Mouse (Mus musculus) forebrain, embryonic 16.5 days (tissue): ENCODE results near the gene Ndufc2. TPM values are rescaled to one million over a fixed set of nuclear protein-coding genes. Genes with fewer than 3 reads are reported as not detected.
A peak's percentile ranks its signal among the peaks of the same experiment; 100 is the strongest.

Experiments
- ATAC-seq: fragments of 200-750 bp; cut with Nextera tagmentation; 2 replicates; pipeline ENCODE4 v1.8.0; 2017; ENCODE audit warnings: mild to moderate bottlenecking, moderate library complexity
- H3K27ac ChIP-seq: fragments of 300-500 bp; sonication (generic); 2 replicates; pipeline ENCODE4 v1.5.1; 2014; ENCODE audit warnings: low read length, control low read depth
- H3K27me3 ChIP-seq: fragments of 300-500 bp; sonication (generic); replicated peaks from 2 replicates; pipeline ENCODE4 v1.6.1; 2014; ENCODE audit warnings: low read length; ENCODE audit not compliant: control insufficient read depth, insufficient read depth
- H3K36me3 ChIP-seq: fragments of 300-500 bp; sonication (generic); 2 replicates; pipeline ENCODE4 v1.6.1; 2014; ENCODE audit not compliant: control insufficient read depth, insufficient read depth
- H3K4me1 ChIP-seq: fragments of 300-500 bp; sonication (generic); replicated peaks from 2 replicates; pipeline ENCODE4 v1.6.1; 2014; ENCODE audit warnings: low read length; ENCODE audit not compliant: control insufficient read depth, insufficient read depth
- H3K4me2 ChIP-seq: fragments of 300-500 bp; sonication (generic); 2 replicates; pipeline ENCODE4 v1.6.1; 2014; ENCODE audit warnings: mild to moderate bottlenecking, low read length, control low read depth
- H3K4me3 ChIP-seq: fragments of 300-500 bp; sonication (generic); replicated peaks from 2 replicates; pipeline ENCODE4 v1.5.1; 2014; ENCODE audit warnings: mild to moderate bottlenecking, low read length, control low read depth
- H3K9ac ChIP-seq: fragments of 300-500 bp; sonication (generic); replicated peaks from 2 replicates; pipeline ENCODE4 v1.6.1; 2014; ENCODE audit warnings: low read depth, low read length, control low read depth
- H3K9me3 ChIP-seq: fragments of 300-500 bp; sonication (generic); 2 replicates; pipeline ENCODE4 v1.6.1; 2016; ENCODE audit warnings: low read length; ENCODE audit not compliant: control insufficient read depth
- WGBS: fragments of 180-500 bp; shearing (Covaris S2); extraction: QIAGEN DNeasy Blood & Tissue Kit; methylation state at CpG from one replicate; pipeline ENCODE4 v1.1.7; 2014; 5-methylcytosine and 5-hydroxymethylcytosine counted together
- polyA plus RNA-seq: library from polyadenylated mRNA; unstranded; fragments of >200 nt; fragmentation: Nextera tagmentation; extraction: Ambion mirVana; gene quantifications from 2 replicates; pipeline ENCODE4 v1.2.1, GENCODE M21; 2015

The Ndufc2 gene
- polyA plus RNA-seq: 398 and 425 TPM in 2 replicates

GRCm38 (mm10) chr7:97399960-97400715, at the start of gene Ndufc2:
Gene Ndufc2 (plus strand): TSS chr7:97400003.
- Histone ChIP-seq H3K4me2 (peak within 1 kb of the TSS; percentile 80), H3K27ac (peak within 1 kb of the TSS; percentile 68), H3K4me1 (peaks cover 20% of the 10 kb centered on the region), H3K4me3 (peak within 1 kb of the TSS; percentile 97), H3K36me3 (no peaks in the 10 kb centered on the region), H3K9ac (peak within 1 kb of the TSS; percentile 99), H3K27me3 (no peaks in the 10 kb centered on the region), H3K9me3 (no peaks in the 10 kb centered on the region)
- ATAC-seq: peak; percentile 97
- WGBS: under 1% methylated on average over 54 of the region's 54 CpGs

DNA sequence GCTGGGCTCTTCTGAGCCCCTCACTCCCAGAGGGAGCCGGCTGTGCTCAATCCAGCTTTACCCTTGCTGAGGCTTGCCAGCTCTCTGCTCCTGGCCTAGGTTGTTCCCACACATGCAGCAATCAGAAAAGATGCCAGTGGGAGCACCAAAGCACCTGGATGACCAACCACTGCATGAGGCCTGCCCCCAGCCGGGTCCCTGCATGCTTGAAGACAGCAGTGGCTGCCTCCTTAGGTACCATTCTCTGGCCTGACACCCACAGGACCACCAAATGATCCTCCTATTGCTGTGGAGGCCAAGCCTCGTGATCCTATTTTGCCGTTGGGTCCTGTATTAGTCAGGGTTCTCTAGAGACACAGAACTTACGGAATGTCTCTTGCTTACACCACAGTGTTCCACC, 48.9 kb upstream of the Ndufc2 start:
- Histone ChIP-seq H3K9ac (no peak overlapping the region), H3K9me3 (no peaks in the 10 kb centered on the region), H3K36me3 (no peaks in the 10 kb centered on the region), H3K4me3 (no peak overlapping the region), H3K27ac (no peak overlapping the region), H3K4me2 (no peak overlapping the region), H3K4me1 (peaks cover 9% of the 10 kb centered on the region; the same call in 1 of the 2 replicates), H3K27me3 (no peaks in the 10 kb centered on the region)
- ATAC-seq: no peak
- 87% methylated on average over 5 of the region's 5 CpGs for WGBS

- H3K4me3 ChIP-seq: no peak overlapping the region
- no peaks in the 10 kb centered on the region for H3K9me3 ChIP-seq
- no peaks in the 10 kb centered on the region for H3K36me3 ChIP-seq
- WGBS: 81% methylated on average over 11 of the region's 11 CpGs
- H3K9ac ChIP-seq: no peak overlapping the region
- ATAC-seq: no peak
- no peak overlapping the region for H3K4me2 ChIP-seq
- H3K27ac ChIP-seq: no peak overlapping the region
- H3K4me1 ChIP-seq: no peaks in the 10 kb centered on the region
- H3K27me3 ChIP-seq: no peaks in the 10 kb centered on the region
Measured at GRCm38 (mm10) chr7:97351792-97352513, 47.9 kb upstream of the Ndufc2 start.

DNA sequence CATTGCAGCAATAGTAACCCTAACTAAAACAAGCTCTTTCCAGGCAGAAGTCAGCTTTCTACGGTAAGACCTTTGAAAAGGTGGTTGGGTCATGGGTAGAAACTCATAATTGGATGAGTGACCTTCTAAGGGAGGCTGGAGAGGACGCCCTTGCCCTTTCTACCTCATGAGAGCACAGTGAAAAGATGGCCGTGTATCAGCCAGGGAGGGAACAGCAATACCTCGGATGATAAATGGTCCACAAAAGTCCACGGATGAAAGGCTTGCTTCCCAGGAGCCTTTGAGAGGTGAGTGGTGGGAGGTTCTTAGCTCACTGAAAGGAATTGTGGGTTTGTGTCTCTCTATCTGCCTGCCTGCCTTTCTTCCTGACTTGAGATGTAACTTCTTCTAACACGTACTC, 46.4 kb upstream of the Ndufc2 start:
- no peak overlapping the region for H3K4me2 ChIP-seq
- no peaks in the 10 kb centered on the region for H3K9me3 ChIP-seq
- no peak for ATAC-seq
- H3K36me3 ChIP-seq: no peaks in the 10 kb centered on the region
- no peaks in the 10 kb centered on the region for H3K4me1 ChIP-seq
- 92% methylated on average over 6 of the region's 6 CpGs for WGBS
- H3K9ac ChIP-seq: no peak overlapping the region
- H3K27me3 ChIP-seq: no peaks in the 10 kb centered on the region
- no peak overlapping the region for H3K4me3 ChIP-seq
- H3K27ac ChIP-seq: no peak overlapping the region

DNA sequence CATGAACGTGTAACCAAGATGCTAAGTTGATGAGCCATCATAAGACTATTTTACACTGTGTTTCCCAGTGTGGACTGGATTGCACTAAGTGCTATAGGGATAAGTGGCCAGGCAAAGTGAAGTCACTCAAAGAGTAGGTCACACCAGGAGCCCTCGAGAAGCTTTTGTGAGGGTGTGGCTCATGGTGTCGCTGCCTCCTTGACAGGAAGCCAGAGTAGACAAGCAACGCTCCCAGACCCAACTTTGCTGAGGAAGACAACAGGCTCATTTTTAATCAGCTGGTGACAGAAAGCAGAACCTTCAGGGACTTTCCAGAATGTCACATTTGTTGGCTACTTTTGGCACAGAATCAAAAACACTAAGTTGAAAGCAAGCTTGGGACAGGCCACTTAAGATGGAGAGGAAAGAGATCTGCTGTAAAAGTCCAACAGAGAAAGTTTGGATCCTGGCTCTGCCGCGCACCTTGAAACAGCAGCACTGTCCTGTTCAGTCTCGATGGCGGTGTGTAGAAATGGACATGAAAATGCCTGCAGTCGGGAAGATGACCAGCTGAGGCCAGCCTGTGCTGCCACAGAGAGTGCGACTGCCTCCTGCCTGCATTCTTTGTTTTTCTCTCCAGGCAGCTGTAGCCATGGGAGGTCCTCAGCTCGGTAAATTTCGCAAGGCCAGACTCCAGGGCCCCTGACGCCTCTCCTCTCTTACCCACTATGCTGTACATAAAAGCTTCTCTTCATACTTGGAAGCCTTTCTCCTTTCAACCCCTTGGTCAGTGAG, 44.5 kb upstream of the Ndufc2 start:
- Histone ChIP-seq H3K4me1 (no peaks in the 10 kb centered on the region), H3K27ac (no peak overlapping the region), H3K36me3 (no peaks in the 10 kb centered on the region), H3K4me2 (no peak overlapping the region), H3K27me3 (no peaks in the 10 kb centered on the region), H3K9ac (no peak overlapping the region), H3K9me3 (no peaks in the 10 kb centered on the region), H3K4me3 (no peak overlapping the region)
- ATAC-seq: no peak
- WGBS: 41% methylated on average over 13 of the region's 13 CpGs

GRCm38 (mm10) chr7:97356253-97356652, 43.5 kb upstream of the Ndufc2 start:
- no peak overlapping the region for H3K9ac ChIP-seq
- no peaks in the 10 kb centered on the region for H3K36me3 ChIP-seq
- H3K4me3 ChIP-seq: no peak overlapping the region
- no peaks in the 10 kb centered on the region for H3K4me1 ChIP-seq
- H3K9me3 ChIP-seq: no peaks in the 10 kb centered on the region
- ATAC-seq: no peak
- H3K4me2 ChIP-seq: no peak overlapping the region
- H3K27me3 ChIP-seq: no peaks in the 10 kb centered on the region
- no peak overlapping the region for H3K27ac ChIP-seq
- WGBS: 65% methylated on average over 5 of the region's 5 CpGs

GRCm38 (mm10) chr7:97356875-97357276, 42.9 kb upstream of the Ndufc2 start:
- no peaks in the 10 kb centered on the region for H3K4me1 ChIP-seq
- no peaks in the 10 kb centered on the region for H3K27me3 ChIP-seq
- H3K27ac ChIP-seq: no peak overlapping the region
- no peak overlapping the region for H3K9ac ChIP-seq
- H3K4me3 ChIP-seq: no peak overlapping the region
- ATAC-seq: no peak
- no peaks in the 10 kb centered on the region for H3K9me3 ChIP-seq
- WGBS: 74% methylated on average over 5 of the region's 5 CpGs
- no peaks in the 10 kb centered on the region for H3K36me3 ChIP-seq
- H3K4me2 ChIP-seq: no peak overlapping the region

DNA sequence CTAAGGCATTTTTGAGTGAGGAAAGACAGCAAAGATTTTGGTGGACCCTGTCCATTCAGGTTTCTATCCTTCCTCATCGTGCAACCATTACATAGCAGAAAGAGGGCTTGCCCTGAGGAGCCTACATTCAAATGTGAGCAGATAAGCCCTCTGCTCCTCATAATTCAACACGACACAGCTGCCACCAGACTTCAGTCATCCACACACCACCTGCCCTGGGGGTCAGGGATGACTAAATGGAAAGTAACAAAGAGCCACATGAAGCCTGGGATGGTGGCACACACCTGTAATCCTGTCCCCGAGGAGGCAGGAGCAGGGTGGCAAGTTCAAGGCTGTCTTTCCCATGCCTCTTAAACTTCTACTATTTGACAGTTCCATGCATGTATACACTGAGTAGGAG, 42.0 kb upstream of the Ndufc2 start:
- no peak overlapping the region for H3K4me3 ChIP-seq
- no peak overlapping the region for H3K4me2 ChIP-seq
- no peak overlapping the region for H3K27ac ChIP-seq
- no peak for ATAC-seq
- no peaks in the 10 kb centered on the region for H3K27me3 ChIP-seq
- H3K9me3 ChIP-seq: no peaks in the 10 kb centered on the region
- no peaks in the 10 kb centered on the region for H3K36me3 ChIP-seq
- H3K4me1 ChIP-seq: no peaks in the 10 kb centered on the region
- no peak overlapping the region for H3K9ac ChIP-seq
- 74% methylated on average over 3 of the region's 3 CpGs for WGBS

DNA sequence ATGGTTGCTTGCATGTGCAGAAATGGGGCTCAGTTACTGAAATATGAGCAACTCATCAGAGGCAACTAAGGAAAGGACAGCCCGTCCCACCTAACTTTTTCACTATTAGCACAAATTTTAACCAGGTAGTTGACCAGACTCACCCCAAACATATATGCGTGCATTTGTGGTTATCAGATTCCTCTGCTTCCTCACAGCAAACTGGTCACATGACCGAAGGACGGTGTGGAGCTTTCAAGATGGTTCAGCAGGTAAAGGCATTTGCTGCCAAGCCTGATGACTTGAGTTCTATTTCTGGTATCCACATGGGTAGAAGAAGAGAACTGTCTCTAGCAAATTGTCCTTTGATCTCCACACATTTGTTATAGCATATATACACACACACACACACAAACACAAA, 41.5 kb upstream of the Ndufc2 start:
- H3K4me2 ChIP-seq: no peak overlapping the region
- H3K4me1 ChIP-seq: no peaks in the 10 kb centered on the region
- no peaks in the 10 kb centered on the region for H3K27me3 ChIP-seq
- no peak overlapping the region for H3K27ac ChIP-seq
- H3K4me3 ChIP-seq: no peak overlapping the region
- ATAC-seq: no peak
- H3K36me3 ChIP-seq: no peaks in the 10 kb centered on the region
- no peaks in the 10 kb centered on the region for H3K9me3 ChIP-seq
- no peak overlapping the region for H3K9ac ChIP-seq
- WGBS: 92% methylated on average over 4 of the region's 4 CpGs
